Mouse (Mus musculus) kidney, adult 2 months (tissue): ENCODE results near the gene Rpl36a-ps1. TPM values are rescaled to one million over a fixed set of nuclear protein-coding genes. Genes with fewer than 3 reads are reported as not detected.

Source experiments
- DNase-seq: peaks from one replicate; pipeline ENCODE4 v3.0.0; 2021
- H3K27ac ChIP-seq: fragments of 200-500 bp; 2 replicates; pipeline ENCODE4 v1.5.1; 2012; ENCODE audit warnings: low read depth, low read length, control low read depth, inconsistent platforms; ENCODE audit not compliant: insufficient read depth
- H3K27me3 ChIP-seq: fragments of 200-500 bp; replicated peaks from 2 replicates; pipeline ENCODE4 v1.6.1; 2012; ENCODE audit warnings: mild to moderate bottlenecking, moderate library complexity, low read length, inconsistent platforms; ENCODE audit not compliant: control insufficient read depth, insufficient read depth
- H3K36me3 ChIP-seq: fragments of 200-500 bp; 2 replicates; pipeline ENCODE4 v1.6.1; 2012; ENCODE audit warnings: mild to moderate bottlenecking, moderate library complexity, low read length, inconsistent platforms; ENCODE audit not compliant: control insufficient read depth, insufficient read depth
- H3K4me1 ChIP-seq: fragments of 200-500 bp; 2 replicates; pipeline ENCODE4 v1.6.1; 2011; ENCODE audit warnings: low read length; ENCODE audit not compliant: control insufficient read depth, insufficient read depth
- H3K4me3 ChIP-seq: fragments of 200-500 bp; 2 replicates; pipeline ENCODE4 v1.5.1; 2011; ENCODE audit warnings: mild to moderate bottlenecking, low read depth, low read length, control low read depth; ENCODE audit not compliant: insufficient read depth
- CTCF ChIP-seq: fragments of 200-500 bp; conservative IDR thresholded peaks from 2 replicates; pipeline ENCODE4 v1.5.1; 2011; ENCODE audit warnings: low read depth, mild to moderate bottlenecking, control low read depth, low read length, moderate library complexity, mixed read lengths; ENCODE audit not compliant: insufficient read depth, insufficient read length
- POLR2A ChIP-seq: fragments of 200-500 bp; IDR thresholded peaks from one replicate; pipeline ENCODE4 v1.6.1; 2011; ENCODE audit warnings: low read depth, low read length, control low read depth
- WGBS: fragments of 180-500 bp; shearing (Covaris S2); methylation state at CpG from one replicate; pipeline ENCODE4 v1.1.7; 2018; 5-methylcytosine and 5-hydroxymethylcytosine counted together
- polyA plus RNA-seq: library from polyadenylated mRNA; depleted of rRNA; stranded (reverse); fragments of >200 nt; gene quantifications from 2 replicates; pipeline ENCODE4 v1.2.3, GENCODE M21; 2012

Gene Rpl36a-ps1
- polyA plus RNA-seq, 1 experiment = not detected

GRCm38 (mm10) chr14:99031337-99031873 is 37.3 kb upstream of the Rpl36a-ps1 start:
- no peak for TF ChIP-seq CTCF
- TF ChIP-seq POLR2A = no peak
- DNase-seq = no peak
- no peaks in the 10 kb centered on the region for H3K36me3 ChIP-seq
- H3K27ac ChIP-seq = no peak overlapping the region
- no peaks in the 10 kb centered on the region for H3K4me1 ChIP-seq
- no peak overlapping the region for H3K4me3 ChIP-seq
- WGBS = 85% methylated on average over 5 of the region's 5 CpGs
- no peaks in the 10 kb centered on the region for H3K27me3 ChIP-seq

DNA sequence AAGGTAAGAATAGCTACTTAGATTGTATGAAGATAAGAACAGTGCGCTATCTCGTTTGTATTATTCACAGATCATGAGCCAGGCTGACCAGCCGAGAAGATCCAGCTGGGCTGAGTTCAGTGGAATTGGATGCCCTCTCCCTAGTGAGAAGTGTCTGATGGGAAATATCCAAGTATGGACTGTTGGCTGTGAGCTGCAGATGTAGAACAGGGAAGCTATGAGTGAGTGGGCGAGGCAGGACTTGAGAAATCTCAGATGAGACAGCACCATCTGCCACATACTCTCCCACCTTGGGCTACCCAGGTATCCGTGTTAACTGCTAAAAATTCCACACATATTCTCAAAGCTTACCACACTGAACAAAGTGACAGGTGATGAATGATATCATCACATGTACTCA is 35.9 kb upstream of the Rpl36a-ps1 start:
- Histone ChIP-seq H3K27ac (no peak overlapping the region), H3K36me3 (no peaks in the 10 kb centered on the region), H3K4me3 (no peak overlapping the region), H3K27me3 (no peaks in the 10 kb centered on the region), H3K4me1 (no peaks in the 10 kb centered on the region)
- no peak for DNase-seq
- WGBS = 66% methylated on average over 5 of the region's 5 CpGs
- TF ChIP-seq POLR2A = no peak
- no peak for TF ChIP-seq CTCF

DNA sequence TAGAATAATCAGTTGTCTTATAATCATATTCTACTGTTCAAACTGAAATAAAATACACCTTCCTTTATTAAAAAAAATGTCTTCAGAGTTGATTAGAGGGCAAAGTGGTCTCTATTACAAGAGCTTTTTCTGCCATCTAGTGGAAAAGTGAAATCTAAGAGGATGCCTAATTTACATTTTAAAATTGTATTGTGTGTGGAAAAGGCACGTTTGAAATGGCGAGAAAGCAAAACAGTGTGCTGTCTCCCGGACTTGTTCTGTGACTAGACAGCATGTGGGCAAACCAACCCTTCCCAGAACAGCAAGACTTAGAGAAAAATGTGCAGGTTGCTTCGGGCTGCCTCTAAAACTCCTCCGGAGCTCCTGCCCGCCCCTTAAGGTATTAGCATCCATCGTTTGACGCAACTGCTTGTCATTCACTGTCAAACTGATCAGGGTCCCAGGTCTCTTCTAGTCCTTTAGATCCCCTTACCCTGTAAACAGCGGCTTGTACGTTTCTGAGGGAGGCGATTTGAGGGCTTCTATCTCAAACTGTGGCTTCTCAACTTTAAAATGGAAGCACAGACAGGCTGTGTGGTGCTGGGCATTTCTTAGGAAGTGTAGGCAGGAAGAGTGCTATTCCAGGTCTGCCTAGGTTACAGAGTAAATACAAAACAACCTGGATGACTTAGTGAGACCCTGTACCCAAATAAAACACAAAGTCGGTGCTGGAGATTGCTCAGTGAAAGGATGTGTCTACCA is 28.4 kb upstream of the Rpl36a-ps1 start:
- 38% methylated on average over 12 of the region's 12 CpGs for WGBS
- H3K4me1 ChIP-seq = no peaks in the 10 kb centered on the region
- no peaks in the 10 kb centered on the region for H3K36me3 ChIP-seq
- H3K27ac ChIP-seq = no peak overlapping the region
- no peaks in the 10 kb centered on the region for H3K27me3 ChIP-seq
- no peak for DNase-seq
- no peak overlapping the region for H3K4me3 ChIP-seq
- TF ChIP-seq POLR2A = no peak
- no peak for TF ChIP-seq CTCF

DNA sequence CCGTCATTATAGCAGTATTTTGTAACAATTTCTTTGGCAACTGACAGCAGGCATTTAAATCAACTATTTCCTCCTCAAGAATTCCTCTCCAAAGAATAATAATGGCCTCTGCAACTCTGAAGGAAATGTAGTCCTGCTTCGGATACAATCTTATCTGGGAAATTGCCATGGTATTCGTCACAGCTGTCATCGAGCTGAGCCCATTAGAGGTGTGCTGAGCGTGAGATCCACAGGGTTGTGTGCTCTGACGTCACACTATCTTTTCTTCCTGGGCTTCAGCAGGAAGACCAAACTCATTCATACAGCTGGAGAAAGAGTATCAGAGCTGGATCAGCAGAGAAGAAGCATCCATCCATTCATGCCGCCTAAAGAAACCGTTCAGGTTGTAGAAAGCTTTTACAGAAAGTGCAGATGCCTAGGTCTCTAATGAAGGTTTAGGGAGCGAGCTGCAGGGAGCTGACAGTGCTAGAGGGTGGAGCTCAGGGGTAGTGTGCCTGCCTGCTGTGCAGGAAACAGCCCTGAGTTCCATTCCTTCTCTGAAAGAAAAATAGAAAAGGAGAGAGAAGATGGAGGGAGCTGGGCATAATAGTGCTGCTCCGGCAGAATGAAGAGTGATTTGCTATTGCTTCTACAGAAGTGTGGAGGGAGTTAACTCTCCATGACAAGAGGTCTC is 25.2 kb upstream of the Rpl36a-ps1 start:
- no peak overlapping the region for H3K4me3 ChIP-seq
- 55% methylated on average over 10 of the region's 10 CpGs for WGBS
- no peaks in the 10 kb centered on the region for H3K27me3 ChIP-seq
- no peak overlapping the region for H3K27ac ChIP-seq
- DNase-seq = peak; percentile 4
- H3K36me3 ChIP-seq = no peaks in the 10 kb centered on the region
- no peaks in the 10 kb centered on the region for H3K4me1 ChIP-seq
- TF ChIP-seq POLR2A (no peak), CTCF (no peak)

- no peaks in the 10 kb centered on the region for H3K27me3 ChIP-seq
- no peak for DNase-seq
- no peak overlapping the region for H3K4me3 ChIP-seq
- no peak overlapping the region for H3K27ac ChIP-seq
- H3K36me3 ChIP-seq = no peaks in the 10 kb centered on the region
- no peaks in the 10 kb centered on the region for H3K4me1 ChIP-seq
- TF ChIP-seq CTCF = no peak
- TF ChIP-seq POLR2A = no peak
- WGBS = 57% methylated on average over 7 of the region's 7 CpGs
Observed at GRCm38 (mm10) chr14:99018691-99019090, 24.6 kb upstream of the Rpl36a-ps1 start.

GRCm38 (mm10) chr14:99010920-99011313 is 16.8 kb upstream of the Rpl36a-ps1 start:
- no peak overlapping the region for H3K27ac ChIP-seq
- DNase-seq = no peak
- H3K4me3 ChIP-seq = no peak overlapping the region
- WGBS = 24% methylated on average over 2 of the region's 2 CpGs
- no peaks in the 10 kb centered on the region for H3K27me3 ChIP-seq
- no peaks in the 10 kb centered on the region for H3K36me3 ChIP-seq
- TF ChIP-seq POLR2A (no peak), CTCF (no peak)
- no peaks in the 10 kb centered on the region for H3K4me1 ChIP-seq
